Mouse (Mus musculus): Measurements from ENCODE around the gene Olfr514.
A peak's percentile ranks its signal among the peaks of the same experiment; 100 is the strongest.

Olfr514 gene

GRCm38 (mm10) chr7:108825897-108826296 lies at the start of gene Olfr514:
TSS of gene Olfr514 (minus strand) at chr7:108825997.
- DNase-seq (ENCODE audit: low spot score in 2 of 2), result no peak

DNA sequence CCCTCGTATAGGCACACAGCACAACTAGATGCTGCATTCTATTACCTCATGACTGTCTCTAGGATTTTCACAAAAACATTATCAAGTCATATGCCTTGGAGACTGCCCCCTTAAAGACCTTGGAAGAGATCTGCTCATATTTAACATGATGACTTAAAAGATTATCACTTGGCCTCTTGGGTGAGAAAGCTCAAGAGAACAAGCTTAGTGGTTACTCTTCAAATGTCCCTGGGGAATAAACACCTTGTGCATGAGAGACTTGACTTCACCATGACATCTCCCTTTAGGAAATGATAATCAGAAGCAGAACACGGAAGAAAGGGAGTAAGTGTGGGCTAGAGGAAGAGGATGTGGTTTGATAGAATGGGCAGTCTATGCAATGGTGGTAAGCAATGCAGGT lies 46.5 kb upstream of the Olfr514 start, which contains the start of gene Olfr517:
Gene Olfr517 (minus strand): TSS at position 101 of the 400 bp plus-strand sequence.
- DNase-seq (ENCODE audit: low spot score in 2 of 2), result no peak

DNA sequence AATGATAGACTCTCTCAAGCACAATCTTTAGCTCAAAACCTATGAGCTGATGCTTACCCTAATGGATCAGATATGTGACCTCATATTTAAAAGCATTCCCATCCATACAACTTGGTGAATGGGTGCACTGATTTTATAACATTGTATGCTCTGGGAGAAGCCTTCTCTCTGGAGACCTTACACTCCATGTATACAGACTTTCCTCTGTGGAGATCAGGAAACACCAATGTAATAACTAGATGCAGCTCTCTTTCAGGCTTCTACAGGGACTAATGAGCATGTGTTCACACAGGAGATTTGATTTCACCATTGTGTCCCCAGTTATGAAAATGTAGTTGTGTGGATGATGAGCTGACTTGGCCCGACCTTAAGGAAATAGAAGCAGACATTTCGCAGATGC lies 24.6 kb upstream of the Olfr514 start, which contains the start of gene Olfr516:
Gene Olfr516 (minus strand): TSS at position 101 of the 400 bp plus-strand sequence.
- no peak for DNase-seq (ENCODE audit: low spot score in 2 of 2)

- DNase-seq (ENCODE audit: low spot score in 2 of 2), result peak; percentile 20 to 33
Observed at GRCm38 (mm10) chr7:108814593-108815215, 11.1 kb downstream of the Olfr514 start.

DNA sequence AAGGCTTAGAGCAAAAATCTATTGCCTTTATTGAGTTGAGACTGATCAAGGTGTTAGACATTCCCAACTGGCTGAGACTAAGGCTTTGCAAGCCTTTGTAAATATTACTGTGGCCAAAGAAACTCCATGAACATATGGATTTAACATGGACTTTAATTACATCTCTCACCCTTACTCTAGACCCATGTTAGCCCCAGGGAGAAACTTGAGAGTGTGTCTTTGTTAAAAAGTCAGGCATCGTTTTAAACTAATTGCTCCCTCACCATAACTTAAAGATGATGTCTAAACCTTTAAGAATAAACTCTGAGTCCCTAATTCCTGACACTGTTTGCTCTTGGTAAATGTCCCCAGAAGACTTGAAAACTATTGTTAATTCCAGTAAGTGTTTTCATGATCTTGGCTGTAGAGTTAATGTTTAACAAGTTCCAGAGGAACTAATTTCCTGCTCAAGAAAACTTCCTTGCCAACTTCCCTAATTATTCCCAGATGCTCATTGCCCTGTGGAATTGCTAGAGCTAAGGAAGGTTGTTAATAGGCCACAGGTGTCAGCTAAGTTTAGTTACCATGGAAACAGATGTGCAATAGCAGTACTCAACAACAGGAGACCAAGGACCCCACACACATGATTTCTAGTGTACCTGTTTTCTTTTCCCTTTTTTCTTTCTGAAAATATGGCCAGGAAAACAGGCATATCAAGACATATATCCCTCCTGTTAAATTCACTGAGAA lies 28.4 kb downstream of the Olfr514 start:
- no peak for DNase-seq (ENCODE audit: low spot score in 2 of 2)
